Mouse (Mus musculus): ENCODE measurements at regions not wholly inside any gene's neighbourhood (a gene's known extent, or its start where the extent isn't known, plus 50 kb on each side); places are given as distances from the start of the nearest gene placed in this dataset.

DNA sequence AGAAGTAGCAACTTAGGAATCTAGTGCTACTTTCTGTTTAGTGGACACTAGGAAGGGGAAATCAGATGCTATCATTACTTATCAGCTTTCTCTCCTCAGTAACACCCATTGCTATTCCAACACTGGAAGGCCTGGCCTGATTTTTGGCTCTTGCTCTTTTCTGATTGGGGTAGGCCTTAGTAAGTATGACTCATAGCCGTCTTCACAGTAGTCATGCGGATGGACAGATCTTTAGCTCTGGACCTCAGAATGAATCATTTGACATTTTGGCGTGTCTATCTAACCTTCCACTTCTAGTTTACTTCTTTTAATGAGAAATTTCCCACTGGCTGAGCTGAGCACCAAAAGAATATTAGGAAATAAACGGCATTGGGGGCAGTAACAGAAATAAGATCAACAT is 71.4 kb upstream of the Esx1 start:
- DNase-seq (ENCODE audit: low read depth), result peak; percentile 37

- peak; percentile 33 for DNase-seq (ENCODE audit: low read depth)
Measured at GRCm38 (mm10) chrX:137190122-137190521, 68.2 kb upstream of the Esx1 start.

GRCm38 (mm10) chrX:137175774-137176173 is 53.9 kb upstream of the Esx1 start:
- DNase-seq (ENCODE audit: low read depth), result no peak

- peak; percentile 73 for DNase-seq (ENCODE audit: low read depth)
Measured at GRCm38 (mm10) chrX:137173455-137173854, 51.6 kb upstream of the Esx1 start.

Measured in NIH3T3 (cell line).